Mouse (Mus musculus): ENCODE data around the gene Ldhc. TPM values are rescaled to one million over a fixed set of nuclear protein-coding genes. Genes with fewer than 3 reads are reported as not detected.
"Not testable (repeated sequence)": the region's sequence is repeated elsewhere in the genome, so short reads cannot be mapped to it uniquely, and the experiment has no call there.

Ldhc gene
- total RNA-seq (2021) (not detected), polyA plus RNA-seq (2012; rRNA removed) (not detected in 2 replicates)
- long read RNA-seq, result 0 reads

DNA sequence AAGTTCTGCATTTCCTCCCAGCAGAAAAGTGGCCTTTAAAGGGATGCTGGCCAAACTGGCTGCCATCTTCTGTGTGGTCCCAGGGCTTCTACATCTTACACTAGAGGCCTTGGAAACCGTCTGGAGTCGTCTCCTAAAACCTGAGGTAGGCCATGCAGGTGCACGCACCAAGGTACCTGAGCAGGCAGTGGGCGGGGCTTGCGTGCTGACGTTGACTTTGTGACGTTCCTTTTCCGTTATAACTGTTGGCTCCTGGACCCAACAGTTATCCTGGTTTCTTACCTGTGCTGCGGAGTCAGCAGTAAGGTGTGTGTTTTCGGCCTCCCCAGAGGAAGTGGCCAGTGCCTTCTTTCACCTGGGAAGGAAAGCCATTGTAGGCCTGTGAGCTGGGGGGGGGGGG is at the start of gene Ldhc:
Ldhc (plus strand) TSS at position 208 of the 400 bp plus-strand sequence.
- DNase-seq, result no peak

DNA sequence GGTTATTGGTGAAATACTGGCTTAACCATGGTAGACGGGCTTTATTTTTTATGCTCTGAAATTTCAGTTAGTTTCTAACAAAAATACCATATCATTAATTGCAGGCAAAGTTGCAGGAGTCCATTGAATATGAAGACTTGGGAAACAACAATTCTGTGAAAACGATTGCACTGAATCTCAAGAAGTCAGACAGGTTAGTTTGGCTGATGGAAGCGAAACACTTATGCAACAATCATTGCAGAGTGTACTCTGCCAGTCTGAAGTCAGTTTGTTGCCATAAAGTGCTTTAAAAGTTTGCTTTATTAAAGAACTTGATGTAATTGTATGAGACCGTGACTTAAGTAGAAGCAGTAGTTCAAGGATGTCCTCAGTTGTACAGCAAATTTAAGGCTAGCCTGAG is 47.0 kb upstream of the Ldhc start:
- DNase-seq, result no peak

DNA sequence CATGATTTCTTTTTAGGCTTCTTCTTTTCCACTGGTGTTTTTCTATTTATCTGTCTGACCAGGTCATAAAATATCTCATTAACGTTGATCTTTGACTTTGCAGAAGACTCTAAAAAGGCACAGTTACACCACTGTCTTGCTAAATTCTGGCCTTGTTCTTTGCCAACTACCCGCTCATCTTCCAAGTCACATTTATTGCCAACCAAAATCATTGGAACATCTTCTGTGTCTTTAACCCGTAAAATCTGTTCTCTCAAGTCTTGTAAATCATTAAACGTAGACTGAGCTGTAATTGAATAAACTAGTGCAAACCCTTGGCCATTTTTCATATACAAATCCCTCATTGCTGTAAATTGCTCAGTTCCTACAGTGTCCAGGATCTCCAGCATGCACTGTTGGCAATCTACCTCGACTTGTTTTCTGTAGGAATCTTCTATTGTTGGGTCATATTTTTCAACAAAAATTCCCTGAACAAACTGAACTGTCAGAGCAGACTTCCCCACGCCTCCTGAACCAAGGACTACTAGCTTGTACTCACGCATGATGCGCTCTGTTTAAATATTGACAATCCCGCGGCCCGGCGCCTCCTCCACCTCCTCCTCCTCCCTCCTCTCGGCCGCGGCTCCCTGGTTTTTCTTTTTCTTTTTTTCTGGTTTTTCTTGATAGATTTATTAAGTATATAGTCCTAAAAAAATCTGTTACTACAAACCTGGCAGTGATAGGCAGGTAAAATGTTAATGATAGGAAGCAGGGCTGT is 39.9 kb upstream of the Ldhc start:
- not testable (repeated sequence) for DNase-seq

- no peak for DNase-seq
Observed at GRCm38 (mm10) chr7:46827046-46827802, 33.8 kb upstream of the Ldhc start.

- no peak for DNase-seq
Observed at GRCm38 (mm10) chr7:46827803-46828184, 33.2 kb upstream of the Ldhc start.

DNA sequence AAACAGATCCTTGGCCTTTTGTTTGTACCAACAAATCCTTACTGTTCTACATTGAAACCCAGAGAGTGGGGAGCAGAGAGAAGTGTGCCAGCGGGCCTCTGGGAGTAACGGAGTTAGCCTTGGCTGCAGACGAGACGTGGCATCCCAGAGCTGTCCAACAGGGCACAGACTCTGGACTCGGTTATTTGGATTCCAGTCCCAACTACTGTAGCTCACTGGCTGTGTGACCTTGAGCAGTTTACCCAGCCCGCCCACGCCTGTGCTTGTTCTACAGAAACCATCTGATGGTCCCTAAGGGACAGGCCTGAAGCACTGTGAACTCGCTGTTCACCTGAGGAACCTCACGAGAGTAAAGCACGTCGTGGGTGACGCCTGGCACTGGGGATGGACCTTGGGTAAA is 31.1 kb upstream of the Ldhc start:
- DNase-seq, result peak; percentile 55

GRCm38 (mm10) chr7:46830799-46831590 is 30.0 kb upstream of the Ldhc start:
- no peak for DNase-seq

GRCm38 (mm10) chr7:46831693-46832092 is 29.3 kb upstream of the Ldhc start:
- no peak for DNase-seq

DNA sequence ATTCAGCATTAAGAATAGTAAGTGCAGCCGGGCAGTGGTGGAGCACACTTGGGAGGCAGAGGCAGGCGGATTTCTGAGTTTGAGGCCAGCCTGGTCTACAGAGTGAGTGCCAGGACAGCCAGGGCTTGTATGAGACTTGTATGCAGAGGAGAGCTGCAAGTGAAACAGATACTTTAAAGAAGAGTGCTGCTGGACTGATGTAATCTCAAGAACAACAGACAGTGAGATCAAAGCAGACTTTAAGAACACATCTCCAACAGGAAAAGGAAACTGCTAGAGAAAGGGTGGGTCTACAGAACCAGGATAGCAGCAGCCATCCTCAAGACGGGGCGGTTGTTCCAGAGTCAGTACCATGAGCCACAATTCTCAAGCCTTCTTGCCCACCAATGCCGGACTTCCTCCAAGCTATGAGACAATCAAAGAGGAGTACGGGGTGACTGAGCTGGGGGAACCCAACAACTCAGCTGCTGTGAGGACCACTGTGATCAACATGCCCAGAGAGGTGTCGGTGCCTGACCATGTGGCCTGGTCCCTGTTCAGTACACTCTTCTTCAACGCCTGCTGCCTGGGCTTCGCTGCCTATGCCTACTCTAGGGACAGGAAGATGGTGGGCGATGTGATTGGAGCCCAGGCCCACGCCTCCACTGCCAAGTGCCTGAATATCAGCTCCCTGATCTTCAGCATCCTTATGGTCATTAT is 28.7 kb upstream of the Ldhc start:
- DNase-seq, result not testable (repeated sequence)

GRCm38 (mm10) chr7:46833266-46833665 is 27.7 kb upstream of the Ldhc start:
- DNase-seq, result peak; percentile 45

GRCm38 (mm10) chr7:46833670-46834255 is 27.2 kb upstream of the Ldhc start:
- DNase-seq, result no peak

DNA sequence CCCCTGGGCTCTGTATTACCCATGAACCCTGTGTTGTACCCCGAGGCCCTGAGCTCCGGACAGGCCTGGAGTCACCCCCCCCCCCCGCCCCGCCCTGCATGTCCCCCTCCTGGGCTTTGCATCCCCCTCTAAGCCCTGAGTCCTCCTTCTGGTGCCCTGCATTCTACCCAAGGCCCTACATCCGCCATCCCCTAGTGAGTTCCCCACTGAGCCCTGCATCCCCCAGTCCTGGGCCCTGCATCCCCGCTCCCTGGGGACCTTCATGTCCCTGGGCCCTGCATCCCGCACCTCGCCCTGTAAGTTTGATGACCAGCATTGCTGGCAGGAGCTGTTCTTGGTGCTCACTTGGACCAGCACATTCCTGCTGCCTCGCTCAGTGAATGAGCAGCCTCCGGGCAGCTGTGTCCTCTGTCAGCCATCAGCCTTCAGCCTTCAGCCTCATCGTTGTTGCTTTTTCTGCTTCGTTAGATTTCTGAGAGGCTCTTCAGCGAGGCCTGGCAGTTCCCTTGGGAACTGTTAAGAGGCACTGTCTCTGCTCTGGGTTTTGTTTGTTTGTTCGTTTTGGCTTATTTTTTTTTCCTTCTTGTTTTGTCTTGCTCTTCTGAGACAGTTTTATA is 25.9 kb upstream of the Ldhc start:
- DNase-seq, result no peak

DNA sequence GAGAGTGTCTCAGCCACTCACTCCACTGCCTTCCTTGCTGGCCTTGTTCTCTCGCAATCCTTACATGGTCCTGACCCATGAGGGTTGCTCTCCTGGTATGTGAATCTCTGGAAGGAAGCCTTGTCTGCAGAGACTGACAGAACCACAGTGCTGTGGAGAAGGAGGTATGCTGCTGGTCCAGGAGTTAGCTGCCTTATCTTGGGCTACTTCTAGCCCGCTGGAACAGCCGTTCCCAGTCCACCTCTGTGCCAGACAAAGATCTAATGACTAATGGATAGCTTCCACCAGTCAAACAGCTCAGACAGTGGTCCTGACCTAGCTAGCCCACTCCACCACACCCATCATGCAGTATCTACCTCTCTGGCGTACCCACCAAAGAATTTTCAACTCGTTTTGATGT is 24.6 kb upstream of the Ldhc start:
- DNase-seq, result no peak

- DNase-seq, result no peak
Observed at GRCm38 (mm10) chr7:46837073-46837472, 23.9 kb upstream of the Ldhc start.

DNA sequence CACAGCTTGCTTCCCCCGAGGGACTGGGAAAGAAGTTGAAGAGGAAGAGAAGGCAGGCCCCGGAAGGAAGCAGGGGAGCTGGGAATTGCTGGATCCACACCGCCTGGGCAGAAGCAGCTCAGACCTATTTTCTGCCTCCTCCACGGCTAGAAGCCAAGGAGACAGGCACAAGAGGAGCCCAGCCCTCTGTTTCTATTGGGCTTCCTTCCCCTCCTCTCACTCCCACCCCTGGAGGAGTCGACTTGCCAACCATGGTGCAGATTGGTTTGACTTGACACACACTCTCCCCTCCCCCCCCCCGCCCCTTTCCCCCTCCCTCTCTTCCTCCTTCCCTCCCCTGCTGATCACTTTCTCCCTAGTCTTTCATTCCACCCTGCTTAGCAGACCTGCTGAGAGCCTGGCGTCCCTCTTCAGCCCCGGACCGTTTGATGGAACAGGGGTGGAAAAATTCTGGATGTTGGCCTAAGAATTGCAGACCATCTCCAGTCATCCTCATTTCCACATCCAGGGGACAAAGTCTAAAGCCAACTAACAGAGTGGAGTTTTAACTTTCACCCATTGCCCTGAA is 22.8 kb upstream of the Ldhc start:
- peak; percentile 36 for DNase-seq

DNA sequence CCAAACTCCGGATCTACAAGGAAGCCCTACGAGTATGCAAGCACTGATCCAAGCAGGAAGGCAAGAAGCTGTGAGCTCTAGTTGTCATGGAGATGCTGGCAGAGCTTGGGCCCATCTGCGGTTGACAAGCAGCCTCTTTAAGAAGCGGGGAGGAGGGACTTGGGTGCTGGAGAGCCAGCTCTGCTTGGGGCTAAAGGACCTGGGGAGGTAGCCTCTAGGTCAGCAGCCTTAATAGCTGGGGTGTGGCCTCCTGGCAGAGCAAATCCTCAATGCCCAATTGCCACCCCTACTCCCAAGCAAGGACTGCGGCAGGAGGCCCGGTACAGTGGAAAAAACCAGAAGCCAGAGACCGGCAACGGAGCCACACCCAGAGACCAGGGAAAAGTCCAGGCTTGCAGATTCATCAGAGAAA is 22.1 kb upstream of the Ldhc start:
- DNase-seq, result peak; percentile 76

- DNase-seq, result peak; percentile 41
Observed at GRCm38 (mm10) chr7:46839446-46839845, 21.6 kb upstream of the Ldhc start.

DNA sequence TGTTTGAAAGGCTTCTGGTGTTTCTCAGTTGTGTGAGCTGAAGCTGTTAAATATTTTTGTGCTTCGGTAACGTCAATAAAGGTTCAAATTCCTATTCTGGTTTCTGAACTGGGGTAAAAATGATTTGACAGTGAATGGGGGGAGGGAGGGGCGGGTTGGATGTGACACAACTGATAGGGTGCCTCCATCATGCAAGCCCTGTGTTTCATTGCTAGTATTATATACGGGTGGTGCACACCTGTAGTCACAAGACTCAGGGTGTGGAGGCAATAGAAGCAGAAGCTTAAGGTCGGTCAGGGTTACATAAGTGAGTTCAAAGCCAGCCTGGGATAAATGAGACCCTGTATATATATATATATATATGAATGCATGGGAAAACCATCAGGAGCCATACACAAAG is 21.1 kb upstream of the Ldhc start:
- DNase-seq, result no peak

DNA sequence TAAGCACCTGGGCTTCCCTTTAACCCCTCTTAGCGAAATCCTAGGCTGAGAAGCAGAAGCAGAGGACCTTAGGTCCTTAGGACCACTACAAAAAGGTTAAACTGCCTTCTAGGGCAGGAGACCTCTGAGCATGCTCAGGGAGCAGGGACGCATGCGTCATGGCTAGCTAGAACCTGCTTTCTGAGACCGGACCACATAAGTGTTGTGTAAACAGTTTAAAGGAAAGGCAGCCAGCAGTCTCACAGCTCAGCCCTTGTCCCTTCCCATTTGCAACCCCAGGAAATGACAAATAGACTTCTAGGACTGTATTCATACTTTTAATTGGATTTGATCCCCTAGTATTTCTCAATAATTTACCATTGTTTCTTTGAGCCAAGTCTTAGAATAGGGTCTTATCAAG is 20.7 kb upstream of the Ldhc start:
- DNase-seq, result no peak

DNA sequence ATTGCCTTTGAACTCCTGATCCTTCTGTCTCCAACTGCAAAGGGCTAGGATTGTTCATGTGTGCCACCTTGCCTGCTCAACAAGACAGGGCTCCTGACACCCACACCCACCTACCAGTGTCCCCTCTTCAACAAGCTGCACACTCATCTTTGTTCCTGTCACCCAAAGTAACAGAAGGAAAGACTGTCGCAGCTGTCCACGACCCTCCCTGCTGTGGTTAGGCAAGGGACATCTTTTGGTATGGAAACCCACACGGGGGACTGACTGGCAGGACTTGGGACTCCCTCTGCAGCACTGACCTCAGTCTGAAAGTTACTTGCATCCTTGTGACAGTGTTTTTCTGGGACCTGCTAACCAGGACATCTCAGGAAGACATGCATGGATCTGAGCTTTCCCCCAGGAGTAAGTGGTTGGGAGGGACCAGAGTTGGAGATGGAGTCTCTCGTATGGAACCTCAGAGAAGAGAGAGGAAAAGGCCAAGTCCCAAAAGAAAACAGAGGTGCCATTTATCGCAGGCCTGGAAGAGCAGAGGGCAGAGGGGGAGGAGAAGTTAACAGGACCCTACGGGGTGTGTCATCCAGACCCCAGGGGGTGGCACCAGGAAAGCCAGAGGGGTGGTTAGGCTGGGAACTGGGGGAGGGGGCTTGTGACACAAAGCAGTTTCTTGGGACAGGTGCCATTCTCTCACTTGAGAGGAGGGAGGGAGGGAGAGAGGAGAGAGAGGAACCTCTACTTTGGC is 20.0 kb upstream of the Ldhc start, which contains the start of gene Ldha:
Ldha (plus strand) TSS at position 689 of the 739 bp plus-strand sequence.
- DNase-seq, result no peak
